Mouse (Mus musculus): ENCODE measurements around the gene Mgp.
A peak's percentile ranks its signal among the peaks of the same experiment; 100 is the strongest.

DNA sequence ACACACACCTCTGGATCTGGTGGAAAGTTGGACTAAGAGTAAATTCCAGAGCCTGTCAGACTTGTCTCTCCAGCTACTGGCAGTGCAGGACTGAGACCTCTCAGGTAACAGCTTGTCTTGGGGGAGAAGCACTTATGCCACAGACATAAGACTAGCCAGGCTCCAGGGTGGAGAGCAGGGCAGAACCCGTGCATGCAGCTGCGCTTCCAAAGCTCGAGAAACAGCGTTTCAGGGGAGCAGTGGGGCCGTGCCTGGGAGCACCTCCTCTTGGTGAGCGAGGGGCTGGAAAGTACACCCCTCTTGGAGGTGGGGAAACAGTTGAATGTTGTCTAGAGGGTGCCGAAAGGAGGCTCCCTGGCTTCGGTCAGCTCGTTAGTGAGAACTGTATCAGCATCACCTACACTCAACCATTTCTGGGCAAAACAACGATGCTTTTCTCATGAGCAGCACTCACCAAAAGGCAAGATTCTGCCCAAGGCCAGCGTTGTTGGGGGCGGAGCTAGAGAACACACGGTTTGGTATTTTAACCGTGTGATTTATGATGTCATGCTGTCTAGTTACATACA is 19.5 kb downstream of the Mgp start:
- TF ChIP-seq CTCF (IDR thresholded peaks at IDR 0.05), result 0 out of 2 replicates have a peak, but pooled peaks have one; percentile 7
- no peak for TF ChIP-seq EP300 (IDR thresholded peaks at IDR 0.05)
